Mouse (Mus musculus) erythroblast, embryonic 14.5 days (primary cell): ENCODE measurements around the gene Entpd5. TPM values are rescaled to one million over a fixed set of nuclear protein-coding genes. Genes with fewer than 3 reads are reported as not detected.

Experiments
- H3K27me3 ChIP-seq: 2 replicates; pipeline ENCODE4 v1.6.1; 2012; ENCODE audit warnings: inconsistent platforms; ENCODE audit not compliant: control insufficient read depth
- H3K36me3 ChIP-seq: 2 replicates; pipeline ENCODE4 v1.6.1; 2012; ENCODE audit warnings: mild to moderate bottlenecking, inconsistent platforms; ENCODE audit not compliant: control insufficient read depth
- H3K4me1 ChIP-seq: 2 replicates; pipeline ENCODE4 v1.6.1; 2012; ENCODE audit warnings: inconsistent platforms; ENCODE audit not compliant: control insufficient read depth
- H3K4me3 ChIP-seq: replicated peaks from 2 replicates; pipeline ENCODE3; 2012; ENCODE audit warnings: moderate library complexity, mild to moderate bottlenecking, inconsistent platforms
- H3K9me3 ChIP-seq: 2 replicates; pipeline ENCODE4 v1.6.1; 2012; ENCODE audit warnings: low read length, inconsistent platforms, mixed read lengths; ENCODE audit not compliant: control insufficient read depth
- GATA1 ChIP-seq: IDR thresholded peaks from 2 replicates; pipeline ENCODE4 v1.6.1; 2012; ENCODE audit warnings: low read length, inconsistent platforms, mixed read lengths
- TAL1 ChIP-seq: IDR thresholded peaks from 3 replicates; pipeline ENCODE4 v1.6.1; 2012; ENCODE audit warnings: low read length, inconsistent platforms, mixed read lengths
- polyA plus RNA-seq: library from polyadenylated mRNA; stranded (reverse); fragments of >175 nt; gene quantifications from 2 replicates; pipeline ENCODE4 v1.2.3, GENCODE M21; 2012

Entpd5 gene
- polyA plus RNA-seq, 1 experiment: 0.21 TPM

DNA sequence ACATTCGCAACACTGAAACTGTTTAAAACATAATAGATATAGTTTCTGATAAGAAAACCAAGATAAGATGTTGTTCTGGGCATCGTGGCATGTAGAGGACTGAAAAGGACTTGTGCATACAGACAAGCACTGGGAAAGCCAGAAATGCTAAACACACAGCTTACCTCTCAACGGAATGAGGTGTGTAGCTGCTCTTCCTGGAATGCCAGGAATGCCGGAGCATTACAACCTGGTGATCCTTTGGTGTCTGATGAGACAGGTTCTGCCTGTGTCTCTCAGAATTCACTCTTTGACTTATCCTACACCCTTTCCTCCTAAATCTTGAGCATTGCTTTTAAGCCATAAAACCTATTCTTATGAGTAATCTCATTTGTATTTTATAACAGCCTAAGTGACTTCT, 33.7 kb upstream of the Entpd5 start:
- peaks cover 27% of the 10 kb centered on the region for H3K27me3 ChIP-seq
- peaks cover 2% of the 10 kb centered on the region; the same call in 1 of the 2 replicates for H3K36me3 ChIP-seq
- no peak overlapping the region for H3K4me3 ChIP-seq
- TF ChIP-seq TAL1 (no peak), GATA1 (no peak)
- H3K9me3 ChIP-seq: no peaks in the 10 kb centered on the region
- no peaks in the 10 kb centered on the region for H3K4me1 ChIP-seq

DNA sequence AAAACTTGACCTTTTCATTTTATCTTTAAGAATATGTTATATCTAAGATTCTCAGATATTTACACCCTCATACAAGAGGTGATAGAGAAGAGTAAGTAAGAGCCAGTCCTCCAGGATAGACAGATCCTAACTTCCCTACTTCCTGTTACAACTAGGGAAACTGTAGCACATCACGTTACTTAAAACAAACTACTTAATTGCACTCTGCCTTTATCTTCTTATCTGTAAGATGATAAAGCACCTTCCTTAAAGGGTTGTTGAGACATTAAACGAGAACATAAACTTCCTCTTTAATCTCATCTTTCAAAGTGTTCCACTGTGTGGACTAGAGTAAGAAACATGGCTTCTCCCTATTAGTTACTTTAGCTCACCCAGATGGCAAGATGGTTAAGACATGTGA, 29.9 kb upstream of the Entpd5 start:
- Histone ChIP-seq H3K9me3 (no peaks in the 10 kb centered on the region), H3K4me1 (no peaks in the 10 kb centered on the region), H3K27me3 (no peaks in the 10 kb centered on the region), H3K36me3 (peaks cover 2% of the 10 kb centered on the region; the same call in 1 of the 2 replicates), H3K4me3 (no peak overlapping the region)
- TF ChIP-seq TAL1 (no peak), GATA1 (no peak)

DNA sequence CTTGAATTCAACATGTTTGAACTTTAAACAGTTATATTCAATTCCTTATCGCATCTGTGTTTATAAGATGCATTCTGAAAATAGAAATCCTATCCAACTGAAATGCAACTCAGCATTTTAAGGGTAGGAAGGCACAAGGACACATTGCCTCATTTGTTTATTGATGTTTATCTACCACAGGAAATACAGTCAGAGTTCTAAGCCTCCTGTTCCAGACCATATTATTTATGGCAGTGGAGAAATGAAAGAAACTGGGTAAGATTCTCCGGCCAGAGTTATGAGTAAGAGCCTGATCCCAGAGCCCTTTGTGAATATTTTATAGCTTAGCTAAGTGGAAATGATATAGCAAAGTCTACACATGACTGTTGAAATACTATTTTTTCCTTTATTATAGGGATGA, 21.0 kb upstream of the Entpd5 start:
- TF ChIP-seq TAL1 (no peak), GATA1 (no peak)
- H3K9me3 ChIP-seq: no peaks in the 10 kb centered on the region

DNA sequence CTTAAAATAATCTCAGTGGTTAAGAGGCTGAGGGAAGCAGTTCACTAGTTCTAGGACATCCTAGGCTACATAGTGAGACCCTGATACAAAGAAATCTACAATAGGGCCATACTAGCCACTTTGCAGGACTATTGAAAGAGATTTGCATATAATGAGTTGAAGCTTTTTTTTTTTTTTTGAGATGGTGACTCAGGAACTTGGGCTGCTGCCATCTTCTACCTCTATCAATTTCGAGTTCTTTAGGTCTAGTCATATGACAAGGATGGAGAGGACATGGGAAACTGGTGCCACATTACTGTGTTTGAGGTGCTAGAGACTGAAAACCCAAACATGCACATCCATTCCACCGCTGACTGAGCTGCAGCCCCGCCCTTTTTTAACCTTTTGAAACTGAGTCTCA, 15.2 kb upstream of the Entpd5 start:
- no peaks in the 10 kb centered on the region for H3K36me3 ChIP-seq
- H3K9me3 ChIP-seq: no peaks in the 10 kb centered on the region
- TF ChIP-seq GATA1: no peak
- TF ChIP-seq TAL1: no peak
- H3K27me3 ChIP-seq: no peaks in the 10 kb centered on the region
- H3K4me3 ChIP-seq: no peak overlapping the region
- peaks cover 3% of the 10 kb centered on the region for H3K4me1 ChIP-seq

More for the DNA sequence above, 21.0 kb upstream of the Entpd5 start:
- Histone ChIP-seq H3K36me3 (peaks cover 6% of the 10 kb centered on the region), H3K4me1 (no peaks in the 10 kb centered on the region), H3K4me3 (no peak overlapping the region), H3K27me3 (no peaks in the 10 kb centered on the region)

DNA sequence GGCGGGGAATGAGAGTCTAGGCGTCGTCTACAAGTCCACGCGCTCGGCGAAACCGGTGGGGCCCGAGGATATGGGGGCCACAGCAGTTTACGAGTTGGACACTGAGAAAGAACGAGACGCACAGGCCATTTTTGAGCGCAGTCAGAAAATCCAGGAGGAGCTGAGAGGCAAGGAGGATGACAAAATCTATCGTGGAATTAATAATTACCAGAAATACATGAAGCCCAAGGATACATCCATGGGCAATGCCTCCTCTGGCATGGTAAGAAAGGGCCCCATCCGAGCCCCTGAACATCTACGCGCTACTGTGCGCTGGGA, 8.7 kb upstream of the Entpd5 start:
- Histone ChIP-seq H3K4me1 (peaks cover 22% of the 10 kb centered on the region), H3K27me3 (no peaks in the 10 kb centered on the region), H3K9me3 (no peaks in the 10 kb centered on the region), H3K36me3 (peaks cover 5% of the 10 kb centered on the region), H3K4me3 (peak overlapping the region; percentile 94)
- no peak for TF ChIP-seq TAL1
- no peak for TF ChIP-seq GATA1

DNA sequence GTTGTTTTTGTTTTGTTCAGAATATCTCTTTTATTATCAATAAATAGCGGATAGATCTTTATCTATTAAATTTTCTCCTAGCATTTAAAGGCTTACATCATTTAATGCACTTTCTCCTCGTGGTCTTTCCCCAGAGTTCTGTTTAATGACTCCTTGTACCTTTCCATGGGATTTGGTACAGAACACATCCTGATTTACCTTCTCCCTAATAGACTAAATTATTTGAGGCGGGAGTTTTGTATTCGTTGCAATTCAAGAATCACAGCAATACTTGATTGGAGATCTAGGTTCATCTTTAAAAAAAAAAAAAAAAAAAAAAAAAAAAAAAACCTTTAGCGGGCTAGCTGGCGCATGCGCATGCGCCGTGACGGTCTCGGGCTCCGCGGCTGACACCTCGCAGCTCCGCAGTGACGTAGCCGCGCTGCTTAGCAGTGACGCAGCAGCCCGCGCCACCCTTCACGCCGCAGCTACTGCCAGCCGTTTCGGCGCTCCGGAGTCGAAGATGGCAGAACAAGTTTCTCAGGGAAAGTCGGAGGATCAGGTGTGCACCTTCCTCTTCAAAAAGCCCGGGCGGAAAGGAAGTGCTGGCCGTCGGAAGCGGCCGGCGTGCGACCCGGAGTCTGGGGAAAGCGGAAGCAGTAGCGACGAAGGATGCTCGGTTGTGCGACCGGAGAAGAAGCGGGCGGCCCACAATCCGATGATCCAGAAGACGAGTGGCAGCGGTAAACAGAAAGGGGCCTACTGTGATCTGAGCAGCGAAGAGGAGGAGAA, 8.2 kb upstream of the Entpd5 start, which contains the start of gene Rnf113a2:
Gene Rnf113a2 (plus strand): TSS at position 363 of the 771 bp plus-strand sequence.
- H3K9me3 ChIP-seq: no peaks in the 10 kb centered on the region
- H3K27me3 ChIP-seq: no peaks in the 10 kb centered on the region
- H3K4me1 ChIP-seq: peaks cover 22% of the 10 kb centered on the region
- no peak for TF ChIP-seq GATA1
- TF ChIP-seq TAL1: no peak
- peak within 1 kb of the TSS; percentile 94 for H3K4me3 ChIP-seq
- H3K36me3 ChIP-seq: peaks cover 5% of the 10 kb centered on the region

- 0 out of 2 replicates have a peak, but pooled peaks cover 2% of the 10 kb centered on the region for H3K27me3 ChIP-seq
- no peaks in the 10 kb centered on the region for H3K9me3 ChIP-seq
- no peaks in the 10 kb centered on the region for H3K36me3 ChIP-seq
- TF ChIP-seq GATA1 (no peak), TAL1 (no peak)
- H3K4me1 ChIP-seq: peaks cover 23% of the 10 kb centered on the region
- peak overlapping the region; percentile 94 for H3K4me3 ChIP-seq
Observed at GRCm38 (mm10) chr12:84407874-84408818, 683 bp downstream of the Entpd5 start.

DNA sequence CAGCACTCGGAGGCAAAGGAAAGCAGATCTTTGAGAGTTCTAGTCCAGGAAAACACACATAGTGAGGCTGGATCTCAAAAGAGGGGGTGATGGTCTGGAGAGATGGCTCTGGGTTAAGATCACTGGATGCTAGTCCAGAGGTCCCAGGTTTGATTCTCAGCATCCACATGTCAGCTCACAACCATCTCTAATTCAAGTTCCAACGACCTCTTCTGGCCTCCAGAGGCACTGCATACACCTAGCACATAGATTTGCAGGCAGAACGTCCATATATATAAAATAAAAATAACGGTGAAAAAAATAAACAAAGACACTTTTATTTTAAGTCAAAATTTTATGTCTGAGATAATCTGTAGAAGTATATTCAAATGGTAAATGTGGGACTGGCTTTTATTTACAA, 1.6 kb downstream of the Entpd5 start:
- no peak overlapping the region for H3K4me3 ChIP-seq
- H3K9me3 ChIP-seq: no peaks in the 10 kb centered on the region
- 0 out of 2 replicates have a peak, but pooled peaks cover 2% of the 10 kb centered on the region for H3K27me3 ChIP-seq
- H3K4me1 ChIP-seq: peaks cover 23% of the 10 kb centered on the region
- no peaks in the 10 kb centered on the region for H3K36me3 ChIP-seq
- TF ChIP-seq TAL1 (no peak), GATA1 (no peak)

DNA sequence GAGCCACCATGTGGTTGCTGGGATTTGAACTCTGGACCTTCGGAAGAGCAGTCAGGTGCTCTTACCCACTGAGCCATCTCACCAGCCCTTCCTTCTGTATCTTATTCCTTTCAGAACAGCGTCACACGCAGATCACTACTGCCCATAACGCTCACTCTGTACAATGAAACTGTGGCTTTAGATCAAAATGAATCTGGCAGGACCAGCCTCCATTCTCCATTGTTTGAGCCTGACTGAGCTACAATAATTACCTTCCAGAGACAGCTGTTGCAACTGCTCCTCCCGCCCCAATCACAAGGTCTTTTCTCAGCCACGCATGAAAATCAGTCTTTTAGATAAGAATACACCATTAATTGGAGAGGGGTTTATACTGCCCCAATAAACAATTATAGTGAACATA, 4.3 kb downstream of the Entpd5 start:
- 0 out of 2 replicates have a peak, but pooled peaks cover 2% of the 10 kb centered on the region for H3K27me3 ChIP-seq
- H3K4me3 ChIP-seq: no peak overlapping the region
- H3K4me1 ChIP-seq: peaks cover 34% of the 10 kb centered on the region
- H3K36me3 ChIP-seq: no peaks in the 10 kb centered on the region
- no peak for TF ChIP-seq TAL1
- TF ChIP-seq GATA1: no peak
- no peaks in the 10 kb centered on the region for H3K9me3 ChIP-seq
